In the genomic region with DNA sequence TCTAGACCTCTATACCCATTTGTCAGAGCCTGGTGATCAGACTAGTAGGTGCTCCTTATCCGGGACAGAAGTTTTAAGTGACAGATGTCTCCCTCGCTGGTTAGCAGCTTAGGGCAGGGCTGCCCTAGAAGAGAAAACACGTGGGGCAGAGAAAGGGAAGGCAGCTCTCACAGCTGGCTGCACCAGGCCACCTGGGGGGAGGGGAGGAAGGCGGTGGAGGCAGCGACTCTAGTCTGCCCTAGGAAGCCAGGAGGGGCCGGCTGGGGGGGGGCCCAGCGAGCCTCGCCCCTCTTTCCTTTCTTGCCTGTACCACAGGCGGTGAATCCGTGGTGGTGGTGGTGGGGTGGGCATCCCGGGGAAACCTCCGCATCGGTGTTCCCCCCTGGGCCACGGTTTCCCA, we compare ENCODE assay signal across 27 mouse cellular contexts.
DNase-seq lines count a peak whose midpoint lies in the region; ATAC-seq and TF ChIP-seq lines count a peak whose summit lies in the region.
"Had no signal": no experiment of that assay in that cellular context is flagged by ENCODE, and none has a peak within 500 bp of the region (broad histone marks: within the 10 kb centered on the region; RNA-seq: fewer than 3 reads in every experiment).

No protein-coding gene starts in this region.

- no peaks in the 10 kb centered on the region for H3K27me3 ChIP-seq in liver, postnatal 0 days (ENCODE audit: insufficient read depth, low read length)
- no peaks in the 10 kb centered on the region for H3K27me3 ChIP-seq in thymus, adult 2 months (ENCODE audit: control insufficient read depth, insufficient read depth, low read length)
- H3K27me3 ChIP-seq: forebrain, embryonic 12.5 days; hindbrain, embryonic 13.5 days; limb, embryonic 13.5 days; liver, embryonic 12.5 days; midbrain, embryonic 13.5 days; neural tube, embryonic 15.5 days; stomach, embryonic 15.5 days had no signal

- no peaks in the 10 kb centered on the region for H3K9me3 ChIP-seq in liver, postnatal 0 days (ENCODE audit: low read length)
- H3K9me3 ChIP-seq: forebrain, embryonic 12.5 days; heart, embryonic 10.5 days; hindbrain, embryonic 13.5 days; limb, embryonic 13.5 days; liver, embryonic 12.5 days; midbrain, embryonic 13.5 days; neural tube, embryonic 15.5 days; stomach, embryonic 15.5 days had no signal

- no peak for ATAC-seq in liver, postnatal 0 days
- ATAC-seq: activated CD4-positive, CD25-positive, alpha-beta regulatory T cell, adult 4 months; intestine, postnatal 0 days; liver, embryonic 12.5 days; midbrain, embryonic 13.5 days had no signal

- 68% methylated on average over 9 of the region's 14 CpGs for WGBS in liver, postnatal 0 days (ENCODE audit: insufficient replicate concordance)
- 32% methylated on average over 14 of the region's 14 CpGs for WGBS in thymus, adult 2 months

- no peaks in the 10 kb centered on the region for H3K4me1 ChIP-seq in liver, postnatal 0 days (ENCODE audit: insufficient read depth)
- H3K4me1 ChIP-seq in thymus, adult 2 months (replicated peaks; ENCODE audit: control insufficient read depth, insufficient read depth, low read length), result peaks cover 15% of the 10 kb centered on the region
- H3K4me1 ChIP-seq: forebrain, embryonic 12.5 days; heart, embryonic 10.5 days; hindbrain, embryonic 13.5 days; limb, embryonic 13.5 days; liver, embryonic 12.5 days; midbrain, embryonic 13.5 days; neural tube, embryonic 15.5 days; stomach, embryonic 15.5 days had no signal

- TF ChIP-seq POLR2A in thymus, adult 2 months (IDR thresholded peaks at IDR 0.05; ENCODE audit: control insufficient read depth, extremely low read depth, insufficient read depth, low read length, poor library complexity), result no peak

- H3K36me3 ChIP-seq in liver, postnatal 0 days (replicated peaks; ENCODE audit: insufficient read depth, low read length), result no peaks in the 10 kb centered on the region
- H3K36me3 ChIP-seq in thymus, adult 2 months (ENCODE audit: control insufficient read depth, insufficient read depth, low read length), result no peaks in the 10 kb centered on the region
- H3K36me3 ChIP-seq: forebrain, embryonic 12.5 days; heart, embryonic 10.5 days; hindbrain, embryonic 13.5 days; limb, embryonic 13.5 days; liver, embryonic 12.5 days; midbrain, embryonic 13.5 days; neural tube, embryonic 15.5 days; stomach, embryonic 15.5 days had no signal

- no peak overlapping the region for H3K4me2 ChIP-seq in liver, postnatal 0 days (ENCODE audit: low read depth, low read length)
- H3K4me2 ChIP-seq: forebrain, embryonic 12.5 days; hindbrain, embryonic 13.5 days; limb, embryonic 13.5 days; liver, embryonic 12.5 days; midbrain, embryonic 13.5 days; neural tube, embryonic 15.5 days; stomach, embryonic 15.5 days had no signal

- H3K9ac ChIP-seq in liver, postnatal 0 days (replicated peaks), result no peak overlapping the region
- H3K9ac ChIP-seq: forebrain, embryonic 12.5 days; hindbrain, embryonic 13.5 days; limb, embryonic 13.5 days; liver, embryonic 12.5 days; midbrain, embryonic 13.5 days; neural tube, embryonic 15.5 days; stomach, embryonic 15.5 days had no signal

- no peak for TF ChIP-seq CTCF in liver, postnatal 0 days (IDR thresholded peaks at IDR 0.05; ENCODE audit: low read depth)
- no peak for TF ChIP-seq CTCF in thymus, adult 2 months (IDR thresholded peaks at IDR 0.05; ENCODE audit: borderline replicate concordance, control insufficient read depth, extremely low read depth, insufficient read depth, low read length, poor library complexity)

- intact Hi-C loops in left cerebral cortex, postnatal 14 days (cut with DNase I), result no loop called here

- H3K27ac ChIP-seq in liver, postnatal 0 days (ENCODE audit: low read depth), result no peak overlapping the region
- H3K27ac ChIP-seq in thymus, adult 2 months (ENCODE audit: control insufficient read depth, insufficient read depth, low read length), result peak overlapping the region; percentile 40; the same call in 1 of the 2 replicates
- H3K27ac ChIP-seq: forebrain, embryonic 12.5 days; heart, embryonic 10.5 days; hindbrain, embryonic 13.5 days; limb, embryonic 13.5 days; liver, embryonic 12.5 days; macrophage; midbrain, embryonic 13.5 days; neural tube, embryonic 15.5 days; stomach, embryonic 15.5 days had no signal

- peak; percentile 14 for DNase-seq in liver, postnatal 0 days
- DNase-seq in liver (no peak), ZHBTc4 (ENCODE audit: low read depth, low spot score) (peak; percentile 5)
- peak; percentile 2 for DNase-seq in thymus, adult 2 months
- peak; percentile 56 for DNase-seq in thymus, postnatal 4 days
- no peak for DNase-seq in left cerebral cortex, postnatal 14 days (ENCODE audit: low spot score in 2 of 2)
- no peak for DNase-seq in right cerebral cortex, postnatal 14 days
- DNase-seq: adrenal gland, adult 2 months; adrenal gland, postnatal 36 days; cerebellum, adult 18-20 months; gastrocnemius, postnatal 25 days; heart, postnatal 4 days; kidney, postnatal 14 days; lung, adult 18-20 months; lung, postnatal 10 days had no signal

- no peak for TF ChIP-seq EP300 in liver, postnatal 0 days (IDR thresholded peaks at IDR 0.05; ENCODE audit: low read depth)

- H3K4me3 ChIP-seq in liver, postnatal 0 days (ENCODE audit: low read depth, low read length), result no peak overlapping the region
- H3K4me3 ChIP-seq in thymus, adult 2 months (ENCODE audit: control insufficient read depth, insufficient read depth, low read length), result peak overlapping the region; percentile 23
- H3K4me3 ChIP-seq: erythroblast, embryonic 14.5 days; forebrain, embryonic 12.5 days; heart, embryonic 10.5 days; hindbrain, embryonic 13.5 days; limb, embryonic 13.5 days; liver, embryonic 12.5 days; midbrain, embryonic 13.5 days; neural tube, embryonic 15.5 days; stomach, embryonic 15.5 days had no signal

Comparison
In these comparisons a context has a peak if more than half of its experiments do, and no peak if none do; other contexts are left out.
1. DNase-seq: peak in liver, postnatal 0 days (single experiment), ZHBTc4 (single experiment), thymus, adult 2 months (single experiment) and thymus, postnatal 4 days (single experiment); none in liver (single experiment), left cerebral cortex, postnatal 14 days (0 of 2) and right cerebral cortex, postnatal 14 days (single experiment).